Mouse (Mus musculus) CH12.LX (cell line): ENCODE measurements around the gene Atp10a.

ENCODE experiments used
- HCFC1 ChIP-seq: IDR thresholded peaks from 2 replicates; pipeline ENCODE4 v1.6.1; 2012; ENCODE audit warnings: low read depth, mild to moderate bottlenecking, inconsistent platforms, low read length, improper control_type of control experiment
- KAT2A ChIP-seq: IDR thresholded peaks from 2 replicates; pipeline ENCODE4 v1.6.1; 2012; ENCODE audit warnings: low read length, improper control_type of control experiment, inconsistent platforms; ENCODE audit not compliant: insufficient replicate concordance
- POLR2A ChIP-seq: IDR thresholded peaks from 2 replicates; pipeline ENCODE4 v1.6.1; 2011; ENCODE audit warnings: low read depth, mild to moderate bottlenecking, improper control_type of control experiment, low read length

GRCm38 (mm10) chr7:58842818-58843217 lies 186.9 kb downstream of the Atp10a start:
- TF ChIP-seq HCFC1 (no peak), POLR2A (no peak), KAT2A (no peak)
